Comparison of ENCODE assay signal across 8 mouse cellular contexts in genomic region chr2:117342090-117342546, GRCm38 (mm10). TPM values are rescaled to one million over a fixed set of nuclear protein-coding genes. Genes with fewer than 3 reads are reported as not detected.
DNase-seq lines count a peak whose midpoint lies in the region; ATAC-seq and TF ChIP-seq lines count a peak whose summit lies in the region.

No protein-coding gene starts in this region.

- DNase-seq in adrenal gland, adult 18-20 months (ENCODE audit: low spot score in 2 of 2), result peak; percentile 54 to 72
- DNase-seq in embryo, embryonic 10.5 days (ENCODE audit: low spot score), result peak; percentile 82
- peak; percentile 61 to 69 for DNase-seq in heart, adult 18-20 months
- peak; percentile 64 for DNase-seq in kidney, adult 2 months
- DNase-seq in spleen, adult 2 months (ENCODE audit: low read depth in 1 of 2, low spot score in 2 of 2), result peak; percentile 72 to 91
- no peak for DNase-seq in MN1 (ENCODE audit: low spot score)

- no peaks in the 10 kb centered on the region for H3K36me3 ChIP-seq in kidney, adult 2 months (ENCODE audit: control insufficient read depth, insufficient read depth, low read length)
- no peaks in the 10 kb centered on the region for H3K36me3 ChIP-seq in limb, embryonic 15.5 days
- H3K36me3 ChIP-seq in midbrain, embryonic 15.5 days (replicated peaks), result no peaks in the 10 kb centered on the region
- H3K36me3 ChIP-seq in spleen, adult 2 months (ENCODE audit: control insufficient read depth, insufficient read depth, low read length), result 0 out of 2 replicates have a peak, but pooled peaks cover 1% of the 10 kb centered on the region

- H3K9me3 ChIP-seq in limb, embryonic 15.5 days, result no peaks in the 10 kb centered on the region
- no peaks in the 10 kb centered on the region for H3K9me3 ChIP-seq in midbrain, embryonic 15.5 days

- WGBS in kidney, adult 2 months, result under 1% methylated on average over 19 of the region's 19 CpGs
- under 1% methylated on average over 19 of the region's 19 CpGs for WGBS in limb, embryonic 15.5 days
- WGBS in midbrain, embryonic 15.5 days, result 0% methylated on average over 19 of the region's 19 CpGs
- 2% methylated on average over 19 of the region's 19 CpGs for WGBS in spleen, adult 2 months

- ATAC-seq in limb, embryonic 15.5 days (ENCODE audit: insufficient number of reproducible peaks, low FRiP score, low TSS enrichment, low read depth), result no peak
- peak; percentile 73 for ATAC-seq in midbrain, embryonic 15.5 days (replicated peaks)

- H3K4me1 ChIP-seq in kidney, adult 2 months (ENCODE audit: control insufficient read depth, insufficient read depth, low read length), result no peaks in the 10 kb centered on the region
- peaks cover 19% of the 10 kb centered on the region for H3K4me1 ChIP-seq in limb, embryonic 15.5 days
- H3K4me1 ChIP-seq in midbrain, embryonic 15.5 days, result peaks cover 15% of the 10 kb centered on the region
- peaks cover 29% of the 10 kb centered on the region; the same call in 1 of the 2 replicates for H3K4me1 ChIP-seq in spleen, adult 2 months (ENCODE audit: control insufficient read depth, insufficient read depth, insufficient read length)

- peak overlapping the region; percentile 62 for H3K4me3 ChIP-seq in kidney, adult 2 months (ENCODE audit: insufficient read depth, low read depth, low read length)
- peak overlapping the region; percentile 52 for H3K4me3 ChIP-seq in limb, embryonic 15.5 days
- peak overlapping the region; percentile 53 for H3K4me3 ChIP-seq in midbrain, embryonic 15.5 days
- peak overlapping the region; percentile 97 for H3K4me3 ChIP-seq in spleen, adult 2 months (ENCODE audit: extremely low read depth, insufficient read depth, insufficient read length)

- TF ChIP-seq CTCF in kidney, adult 2 months (conservative IDR thresholded peaks at IDR 0.05; ENCODE audit: insufficient read depth, insufficient read length, low read depth, low read length), result peak; percentile 54
- TF ChIP-seq CTCF in spleen, adult 2 months (IDR thresholded peaks at IDR 0.05; ENCODE audit: extremely low read depth, insufficient read depth, insufficient read length, insufficient replicate concordance), result peak; percentile 94

- peak overlapping the region; percentile 43; the same call in 1 of the 2 replicates for H3K27ac ChIP-seq in kidney, adult 2 months (ENCODE audit: insufficient read depth, low read depth, low read length)
- H3K27ac ChIP-seq in limb, embryonic 15.5 days, result no peak overlapping the region; the same call in 1 of the 2 replicates
- H3K27ac ChIP-seq in midbrain, embryonic 15.5 days, result no peak overlapping the region
- peak overlapping the region; percentile 98 for H3K27ac ChIP-seq in spleen, adult 2 months (ENCODE audit: insufficient read depth, low read length)

- peak overlapping the region; percentile 47 for H3K9ac ChIP-seq in limb, embryonic 15.5 days
- peak overlapping the region; percentile 47 for H3K9ac ChIP-seq in midbrain, embryonic 15.5 days

- H3K27me3 ChIP-seq in kidney, adult 2 months (replicated peaks; ENCODE audit: control insufficient read depth, insufficient read depth, low read length), result peaks cover 1% of the 10 kb centered on the region; the same call in 1 of the 2 replicates
- H3K27me3 ChIP-seq in limb, embryonic 15.5 days, result peaks cover 37% of the 10 kb centered on the region
- H3K27me3 ChIP-seq in midbrain, embryonic 15.5 days (replicated peaks), result peaks cover 15% of the 10 kb centered on the region
- no peaks in the 10 kb centered on the region for H3K27me3 ChIP-seq in spleen, adult 2 months (ENCODE audit: control insufficient read depth, insufficient read depth, low read length)

- peak overlapping the region; percentile 97 for H3K4me2 ChIP-seq in limb, embryonic 15.5 days
- peak overlapping the region; percentile 97 for H3K4me2 ChIP-seq in midbrain, embryonic 15.5 days

- no peak for TF ChIP-seq POLR2A in kidney, adult 2 months (IDR thresholded peaks at IDR 0.05; ENCODE audit: low read depth, low read length)
- TF ChIP-seq POLR2A in spleen, adult 2 months (IDR thresholded peaks at IDR 0.05; ENCODE audit: low read depth, low read length), result peak; percentile 45; the same call in 1 of the 2 replicates

RNA-seq across cellular contexts. Expression of gene Rasgrp1, which starts 0.7 kb away (rescaled TPM):
- under 1 TPM; 0.46 to 0.70 TPM for total RNA-seq in adrenal gland, adult 18-20 months (2021)
- total RNA-seq in heart, adult 18-20 months (2021), result 1 to 10 TPM in 1 of 2 experiments, under 1 TPM in 1; 0.22 to 1.7 TPM
- polyA plus RNA-seq in kidney, adult 2 months (2012; rRNA removed), result 2.3 and 3.2 TPM in 2 replicates
- polyA plus RNA-seq in limb, embryonic 15.5 days (2015; fragmentation: Nextera tagmentation; extraction: Ambion mirVana), result 1.2 and 1.3 TPM in 2 replicates
- polyA plus RNA-seq in midbrain, embryonic 15.5 days (2015; fragmentation: Nextera tagmentation; extraction: Ambion mirVana), result 2.4 and 2.8 TPM in 2 replicates
- polyA plus RNA-seq in spleen, adult 2 months (2012; rRNA removed), result 20.0 and 27.1 TPM in 2 replicates

Comparison
In these comparisons a context has a peak if more than half of its experiments do, and no peak if none do; other contexts are left out.
1. H3K27ac ChIP-seq: peak in kidney, adult 2 months (single experiment) and spleen, adult 2 months (single experiment); none in limb, embryonic 15.5 days (single experiment) and midbrain, embryonic 15.5 days (single experiment).
2. Peak in every context shown above with its lines, with median percentiles within 50 percentile points of each other: H3K4me3 ChIP-seq.